Comparison of ENCODE assay signal across 7 mouse cellular contexts in genomic region chr11:117810401-117811046, GRCm38 (mm10). TPM values are rescaled to one million over a fixed set of nuclear protein-coding genes. Genes with fewer than 3 reads are reported as not detected.
DNase-seq lines count a peak whose midpoint lies in the region; ATAC-seq and TF ChIP-seq lines count a peak whose summit lies in the region.

No protein-coding gene starts in this region.

- peak; percentile 92 for DNase-seq in embryo, embryonic 10.5 days (ENCODE audit: low spot score)
- DNase-seq in gastrocnemius, postnatal 36 days = peak; percentile 75 to 87
- peak; percentile 75 for DNase-seq in limb, embryonic 14.5 days (ENCODE audit: low spot score)
- DNase-seq in spleen, adult 12 weeks (ENCODE audit: low spot score) = peak; percentile 75

- H3K4me2 ChIP-seq in intestine, embryonic 15.5 days (replicated peaks) = peak overlapping the region; percentile 95
- peak overlapping the region; percentile 88 for H3K4me2 ChIP-seq in limb, embryonic 14.5 days (replicated peaks; ENCODE audit: low read depth, low read length, severe bottlenecking)
- H3K4me2 ChIP-seq in midbrain, embryonic 15.5 days = peak overlapping the region; percentile 96

- intact Hi-C loops in gastrocnemius, postnatal 36 days (cut with DNase I) = no loop called here

- no peaks in the 10 kb centered on the region for H3K27me3 ChIP-seq in intestine, embryonic 15.5 days (replicated peaks)
- no peaks in the 10 kb centered on the region for H3K27me3 ChIP-seq in limb, embryonic 14.5 days (ENCODE audit: control insufficient read depth, insufficient read depth, low read length)
- peaks cover 21% of the 10 kb centered on the region for H3K27me3 ChIP-seq in midbrain, embryonic 15.5 days (replicated peaks)

- whole genome bisulfite sequencing in intestine, embryonic 15.5 days = under 1% methylated on average over 21 of the region's 21 CpGs
- 2% methylated on average over 21 of the region's 21 CpGs for WGBS in limb, embryonic 14.5 days
- 2% methylated on average over 21 of the region's 21 CpGs for WGBS in midbrain, embryonic 15.5 days

- peaks cover 31% of the 10 kb centered on the region for H3K36me3 ChIP-seq in intestine, embryonic 15.5 days
- peaks cover 34% of the 10 kb centered on the region for H3K36me3 ChIP-seq in limb, embryonic 14.5 days (ENCODE audit: control insufficient read depth, insufficient read depth, low read length)
- H3K36me3 ChIP-seq in midbrain, embryonic 15.5 days (replicated peaks) = no peaks in the 10 kb centered on the region

- ATAC-seq in activated CD4-positive, CD25-positive, alpha-beta regulatory T cell, adult 4 months = peak; percentile 74
- peak; percentile 90 for ATAC-seq in intestine, embryonic 15.5 days
- peak; percentile 84 for ATAC-seq in limb, embryonic 14.5 days (ENCODE audit: low FRiP score, low read depth)
- ATAC-seq in midbrain, embryonic 15.5 days (replicated peaks) = peak; percentile 78; the same call in 1 of the 2 replicates

- peak overlapping the region; percentile 82 for H3K4me3 ChIP-seq in intestine, embryonic 15.5 days (replicated peaks)
- peak overlapping the region; percentile 82 for H3K4me3 ChIP-seq in limb, embryonic 14.5 days (replicated peaks; ENCODE audit: low read length)
- peak overlapping the region; percentile 54 for H3K4me3 ChIP-seq in midbrain, embryonic 15.5 days

- peak overlapping the region; percentile 77 for H3K9ac ChIP-seq in intestine, embryonic 15.5 days
- peak overlapping the region; percentile 69 for H3K9ac ChIP-seq in limb, embryonic 14.5 days (ENCODE audit: low read depth, low read length, severe bottlenecking)
- H3K9ac ChIP-seq in midbrain, embryonic 15.5 days = peak overlapping the region; percentile 50; the same call in 1 of the 2 replicates

- H3K4me1 ChIP-seq in intestine, embryonic 15.5 days (replicated peaks) = peaks cover 19% of the 10 kb centered on the region
- H3K4me1 ChIP-seq in limb, embryonic 14.5 days (ENCODE audit: control insufficient read depth, insufficient read depth, low read length) = peaks cover 13% of the 10 kb centered on the region
- H3K4me1 ChIP-seq in midbrain, embryonic 15.5 days = peaks cover 20% of the 10 kb centered on the region

- H3K9me3 ChIP-seq in intestine, embryonic 15.5 days = no peaks in the 10 kb centered on the region
- H3K9me3 ChIP-seq in limb, embryonic 14.5 days (ENCODE audit: control insufficient read depth, low read length) = no peaks in the 10 kb centered on the region
- no peaks in the 10 kb centered on the region for H3K9me3 ChIP-seq in midbrain, embryonic 15.5 days

- no peak for TF ChIP-seq POLR2A in limb, embryonic 14.5 days (IDR thresholded peaks at IDR 0.05; ENCODE audit: borderline replicate concordance, extremely low read depth, insufficient read depth, insufficient read length)

- peak overlapping the region; percentile 89 for H3K27ac ChIP-seq in intestine, embryonic 15.5 days
- 0 out of 2 replicates have a peak overlapping the region, but pooled peaks have one; percentile 8 for H3K27ac ChIP-seq in limb, embryonic 14.5 days (replicated peaks; ENCODE audit: low read depth, low read length)
- no peak overlapping the region for H3K27ac ChIP-seq in midbrain, embryonic 15.5 days

RNA-seq across cellular contexts. Expression of gene Gm20708, which starts 1.1 kb away (rescaled TPM):
- polyA plus RNA-seq in activated CD4-positive, CD25-positive, alpha-beta regulatory T cell, adult 4 months (2017; shearing (Covaris generic)) = 1 to 10 TPM; 3.8 to 5.6 TPM
- under 1 TPM; 0.57 to 0.89 TPM for total RNA-seq in gastrocnemius, postnatal 36 days (2021)
- polyA plus RNA-seq in intestine, embryonic 15.5 days (2015; fragmentation: Nextera tagmentation; extraction: Ambion mirVana) = 0.26 and 0.38 TPM in 2 replicates
- 0.17 and 0.62 TPM in 2 replicates for polyA plus RNA-seq in limb, embryonic 14.5 days (2012; rRNA removed)
- polyA plus RNA-seq in limb, embryonic 14.5 days (2014; fragmentation: Nextera tagmentation; extraction: Ambion mirVana) = 0.59 and 0.92 TPM in 2 replicates
- polyA plus RNA-seq in midbrain, embryonic 15.5 days (2015; fragmentation: Nextera tagmentation; extraction: Ambion mirVana) = 0.98 and 1.4 TPM in 2 replicates

RNA-seq across cellular contexts. Expression of gene Syngr2, which starts 1.1 kb away (rescaled TPM):
- 100 to 1,000 TPM in 1 of 2 experiments, 10 to 100 TPM in 1; 76.0 to 131 TPM for polyA plus RNA-seq in activated CD4-positive, CD25-positive, alpha-beta regulatory T cell, adult 4 months (2017; shearing (Covaris generic))
- total RNA-seq in gastrocnemius, postnatal 36 days (2021) = 100 to 1,000 TPM; 155 to 161 TPM
- polyA plus RNA-seq in intestine, embryonic 15.5 days (2015; fragmentation: Nextera tagmentation; extraction: Ambion mirVana) = 135 and 151 TPM in 2 replicates
- polyA plus RNA-seq in limb, embryonic 14.5 days (2012; rRNA removed) = 41.4 and 58.5 TPM in 2 replicates
- polyA plus RNA-seq in limb, embryonic 14.5 days (2014; fragmentation: Nextera tagmentation; extraction: Ambion mirVana) = 68.3 and 75.8 TPM in 2 replicates
- 15.8 and 18.4 TPM in 2 replicates for polyA plus RNA-seq in midbrain, embryonic 15.5 days (2015; fragmentation: Nextera tagmentation; extraction: Ambion mirVana)

RNA-seq across cellular contexts. Expression of gene 6030468B19Rik, which starts 13.1 kb away (rescaled TPM):
- polyA plus RNA-seq in activated CD4-positive, CD25-positive, alpha-beta regulatory T cell, adult 4 months (2017; shearing (Covaris generic)) = 1 to 10 TPM; 1.3 to 1.9 TPM
- total RNA-seq in gastrocnemius, postnatal 36 days (2021) = not detected
- polyA plus RNA-seq in intestine, embryonic 15.5 days (2015; fragmentation: Nextera tagmentation; extraction: Ambion mirVana) = 1.1 and 1.2 TPM in 2 replicates
- 0.11 and 0.41 TPM in 2 replicates for polyA plus RNA-seq in limb, embryonic 14.5 days (2012; rRNA removed)
- polyA plus RNA-seq in limb, embryonic 14.5 days (2014; fragmentation: Nextera tagmentation; extraction: Ambion mirVana) = not detected in 2 replicates
- not detected in 2 replicates for polyA plus RNA-seq in midbrain, embryonic 15.5 days (2015; fragmentation: Nextera tagmentation; extraction: Ambion mirVana)

RNA-seq across cellular contexts. Expression of gene Afmid, which starts 15.2 kb away (rescaled TPM):
- polyA plus RNA-seq in activated CD4-positive, CD25-positive, alpha-beta regulatory T cell, adult 4 months (2017; shearing (Covaris generic)) = 10 to 100 TPM; 23.5 to 24.7 TPM
- 1 to 10 TPM; 2.7 to 3.0 TPM for total RNA-seq in gastrocnemius, postnatal 36 days (2021)
- polyA plus RNA-seq in intestine, embryonic 15.5 days (2015; fragmentation: Nextera tagmentation; extraction: Ambion mirVana) = 8.3 and 8.9 TPM in 2 replicates
- 10.4 TPM in 2 replicates for polyA plus RNA-seq in limb, embryonic 14.5 days (2012; rRNA removed)
- polyA plus RNA-seq in limb, embryonic 14.5 days (2014; fragmentation: Nextera tagmentation; extraction: Ambion mirVana) = 4.6 and 5.3 TPM in 2 replicates
- polyA plus RNA-seq in midbrain, embryonic 15.5 days (2015; fragmentation: Nextera tagmentation; extraction: Ambion mirVana) = 4.9 and 5.4 TPM in 2 replicates

RNA-seq across cellular contexts. Expression of gene Tk1, which starts 15.4 kb away (rescaled TPM):
- 10 to 100 TPM; 52.4 to 88.7 TPM for polyA plus RNA-seq in activated CD4-positive, CD25-positive, alpha-beta regulatory T cell, adult 4 months (2017; shearing (Covaris generic))
- 1 to 10 TPM; 4.5 TPM for total RNA-seq in gastrocnemius, postnatal 36 days (2021)
- 144 and 146 TPM in 2 replicates for polyA plus RNA-seq in intestine, embryonic 15.5 days (2015; fragmentation: Nextera tagmentation; extraction: Ambion mirVana)
- 160 and 175 TPM in 2 replicates for polyA plus RNA-seq in limb, embryonic 14.5 days (2012; rRNA removed)
- polyA plus RNA-seq in limb, embryonic 14.5 days (2014; fragmentation: Nextera tagmentation; extraction: Ambion mirVana) = 128 and 132 TPM in 2 replicates
- polyA plus RNA-seq in midbrain, embryonic 15.5 days (2015; fragmentation: Nextera tagmentation; extraction: Ambion mirVana) = 15.3 and 19.7 TPM in 2 replicates
